Mouse (Mus musculus) spleen, adult 2 months (tissue): ENCODE measurements around the gene Zfyve28.

Experiments
- CTCF ChIP-seq: fragments of 200-500 bp; IDR thresholded peaks from 2 replicates; pipeline ENCODE4 v1.5.1; 2011; ENCODE audit warnings: mild to moderate bottlenecking, inconsistent platforms; ENCODE audit not compliant: insufficient read depth, insufficient read length, insufficient replicate concordance; ENCODE audit errors: extremely low read depth
- POLR2A ChIP-seq: fragments of 200-500 bp; IDR thresholded peaks from 2 replicates; pipeline ENCODE4 v1.6.1; 2011; ENCODE audit warnings: low read depth, low read length, inconsistent platforms

GRCm38 (mm10) chr5:34210279-34210678 is 78.0 kb downstream of the Zfyve28 start:
- TF ChIP-seq CTCF (peak; percentile 81; the same call in 1 of the 2 replicates), POLR2A (no peak)
